Mouse (Mus musculus): ENCODE results near the gene D7Ertd443e. TPM values are rescaled to one million over a fixed set of nuclear protein-coding genes. Genes with fewer than 3 reads are reported as not detected.

D7Ertd443e gene
- polyA plus RNA-seq, 1 experiment from 2014 or later = 0.35 TPM

DNA sequence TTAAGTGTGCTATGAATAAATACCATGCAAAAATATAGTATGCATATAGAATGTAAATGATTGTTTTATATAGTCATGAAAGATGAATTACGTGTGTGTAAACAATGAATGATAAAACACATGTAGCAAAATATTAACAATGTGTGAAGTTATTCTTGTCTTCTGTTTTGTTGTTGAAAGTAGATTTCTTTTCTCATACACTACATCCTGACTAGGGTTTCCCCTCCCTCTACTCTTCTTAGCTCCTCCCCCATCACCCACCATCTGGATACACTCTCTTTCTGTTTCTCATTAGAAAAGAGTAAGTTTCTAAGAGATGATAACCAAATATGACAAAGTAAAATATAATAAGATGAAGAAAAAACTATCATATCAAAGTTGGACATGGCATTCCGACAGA, 137.4 kb downstream of the D7Ertd443e start:
- H3K9ac ChIP-seq (ENCODE audit: low read length) = no peak overlapping the region
- 91% methylated on average over 2 of the region's 2 CpGs for WGBS
- H3K4me3 ChIP-seq (ENCODE audit: control insufficient read depth in 1 of 2, insufficient read depth in 1 of 2, low read depth in 1 of 2, low read length in 2 of 2) = no peak overlapping the region
- no peaks in the 10 kb centered on the region for H3K9me3 ChIP-seq (ENCODE audit: control insufficient read depth, low read length)
- H3K36me3 ChIP-seq (ENCODE audit: control insufficient read depth, insufficient read depth, low read length) = no peaks in the 10 kb centered on the region
- H3K4me2 ChIP-seq (ENCODE audit: low read length) = no peak overlapping the region
- no peak overlapping the region for H3K27ac ChIP-seq (replicated peaks in 1 of 2; ENCODE audit: control insufficient read depth in 1 of 2, insufficient read depth in 1 of 2, low read depth in 2 of 2, low read length in 2 of 2)
- no peaks in the 10 kb centered on the region for H3K4me1 ChIP-seq (ENCODE audit: control insufficient read depth in 2 of 2, insufficient read depth in 2 of 2, low read length in 2 of 2)
- no peak for ATAC-seq (ENCODE audit: insufficient number of reproducible peaks, insufficient read depth, low FRiP score, low read depth)
- H3K27me3 ChIP-seq (ENCODE audit: control insufficient read depth, insufficient read depth, low read length) = no peaks in the 10 kb centered on the region

DNA sequence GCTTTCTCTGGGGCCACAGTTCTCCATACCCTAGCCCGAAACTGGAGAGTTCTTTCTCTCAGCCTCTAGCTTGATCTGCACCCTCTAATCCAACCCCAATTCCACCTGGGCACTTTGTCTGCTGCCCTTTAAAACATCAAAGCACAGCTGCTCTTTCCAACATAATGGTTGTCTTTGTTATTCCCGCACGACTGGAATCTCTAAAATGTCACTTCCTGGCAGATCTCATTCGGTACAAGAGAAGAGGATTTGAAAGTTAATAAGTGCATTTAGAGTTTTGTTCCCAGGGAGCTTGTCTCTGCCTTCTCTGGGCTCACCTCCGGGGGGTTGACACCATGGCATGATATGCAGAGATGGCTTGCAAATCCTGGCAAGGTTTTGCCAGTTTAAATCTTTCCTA, 138.8 kb downstream of the D7Ertd443e start:
- H3K27ac ChIP-seq (replicated peaks in 1 of 2; ENCODE audit: control insufficient read depth in 1 of 2, insufficient read depth in 1 of 2, low read depth in 2 of 2, low read length in 2 of 2) = no peak overlapping the region
- H3K4me2 ChIP-seq (ENCODE audit: low read length) = no peak overlapping the region
- no peaks in the 10 kb centered on the region for H3K27me3 ChIP-seq (ENCODE audit: control insufficient read depth, insufficient read depth, low read length)
- no peak overlapping the region for H3K9ac ChIP-seq (ENCODE audit: low read length)
- no peaks in the 10 kb centered on the region for H3K36me3 ChIP-seq (ENCODE audit: control insufficient read depth, insufficient read depth, low read length)
- no peak overlapping the region for H3K4me3 ChIP-seq (ENCODE audit: control insufficient read depth in 1 of 2, insufficient read depth in 1 of 2, low read depth in 1 of 2, low read length in 2 of 2)
- 49% methylated on average over 5 of the region's 5 CpGs for WGBS
- ATAC-seq (ENCODE audit: insufficient number of reproducible peaks, insufficient read depth, low FRiP score, low read depth) = no peak
- H3K9me3 ChIP-seq (ENCODE audit: control insufficient read depth, low read length) = no peaks in the 10 kb centered on the region
- H3K4me1 ChIP-seq (ENCODE audit: control insufficient read depth in 2 of 2, insufficient read depth in 2 of 2, low read length in 2 of 2) = no peaks in the 10 kb centered on the region

DNA sequence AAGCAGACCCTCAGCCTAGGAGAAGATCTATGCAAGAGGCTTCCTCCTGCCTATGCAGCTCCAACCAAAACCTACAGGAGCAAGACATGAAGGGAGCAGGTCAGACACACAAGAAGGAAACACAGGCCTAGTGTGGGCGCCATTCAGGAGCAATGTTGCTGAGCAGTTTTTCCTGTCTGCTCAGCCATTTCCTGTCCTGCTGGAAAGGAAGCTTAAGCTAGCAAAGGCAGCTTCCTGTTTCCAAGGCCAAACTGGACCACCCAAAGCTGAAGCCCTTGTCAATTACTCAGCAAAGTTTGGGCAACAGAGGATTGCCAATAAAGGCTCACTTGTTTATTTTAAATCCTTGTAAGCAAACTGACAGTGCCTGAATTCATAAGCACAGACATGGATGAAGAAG, 142.7 kb downstream of the D7Ertd443e start:
- Histone ChIP-seq H3K9me3 (ENCODE audit: control insufficient read depth, low read length) (0 out of 2 replicates have a peak, but pooled peaks cover 3% of the 10 kb centered on the region), H3K4me2 (ENCODE audit: low read length) (no peak overlapping the region), H3K27ac (replicated peaks in 1 of 2; ENCODE audit: control insufficient read depth in 1 of 2, insufficient read depth in 1 of 2, low read depth in 2 of 2, low read length in 2 of 2) (no peak overlapping the region), H3K36me3 (ENCODE audit: control insufficient read depth, insufficient read depth, low read length) (no peaks in the 10 kb centered on the region), H3K4me1 (ENCODE audit: control insufficient read depth in 2 of 2, insufficient read depth in 2 of 2, low read length in 2 of 2) (no peaks in the 10 kb centered on the region), H3K9ac (ENCODE audit: low read length) (no peak overlapping the region), H3K27me3 (ENCODE audit: control insufficient read depth, insufficient read depth, low read length) (no peaks in the 10 kb centered on the region), H3K4me3 (ENCODE audit: control insufficient read depth in 1 of 2, insufficient read depth in 1 of 2, low read depth in 1 of 2, low read length in 2 of 2) (no peak overlapping the region)
- WGBS = 71% methylated on average over 1 of the region's 1 CpGs
- ATAC-seq (ENCODE audit: insufficient number of reproducible peaks, insufficient read depth, low FRiP score, low read depth) = no peak

DNA sequence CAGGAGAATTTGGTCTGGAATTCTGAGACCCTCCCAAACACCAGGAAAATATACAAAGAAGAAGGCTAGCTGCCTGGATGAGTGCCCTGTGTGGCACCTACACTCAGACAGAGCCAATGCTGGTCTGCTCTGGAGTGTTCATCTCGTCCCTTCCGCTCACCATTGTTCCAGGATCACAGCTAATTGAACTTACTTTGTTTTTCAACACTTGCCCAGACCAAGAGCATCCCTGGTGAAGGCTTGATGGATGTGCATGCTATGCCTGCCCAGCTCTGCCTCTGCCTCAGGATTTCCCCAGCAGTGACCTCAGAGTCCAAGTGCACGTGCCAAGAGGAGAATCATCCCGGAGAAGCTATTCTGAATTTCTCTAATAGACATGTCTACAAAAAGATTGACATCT, 144.2 kb downstream of the D7Ertd443e start:
- Histone ChIP-seq H3K27ac (replicated peaks in 1 of 2; ENCODE audit: control insufficient read depth in 1 of 2, insufficient read depth in 1 of 2, low read depth in 2 of 2, low read length in 2 of 2) (no peak overlapping the region), H3K36me3 (ENCODE audit: control insufficient read depth, insufficient read depth, low read length) (no peaks in the 10 kb centered on the region), H3K4me2 (ENCODE audit: low read length) (no peak overlapping the region), H3K9me3 (ENCODE audit: control insufficient read depth, low read length) (0 out of 2 replicates have a peak, but pooled peaks cover 3% of the 10 kb centered on the region), H3K27me3 (ENCODE audit: control insufficient read depth, insufficient read depth, low read length) (no peaks in the 10 kb centered on the region), H3K4me3 (ENCODE audit: control insufficient read depth in 1 of 2, insufficient read depth in 1 of 2, low read depth in 1 of 2, low read length in 2 of 2) (no peak overlapping the region), H3K9ac (ENCODE audit: low read length) (no peak overlapping the region), H3K4me1 (ENCODE audit: control insufficient read depth in 2 of 2, insufficient read depth in 2 of 2, low read length in 2 of 2) (no peaks in the 10 kb centered on the region)
- no peak for ATAC-seq (ENCODE audit: insufficient number of reproducible peaks, insufficient read depth, low FRiP score, low read depth)
- 66% methylated on average over 4 of the region's 4 CpGs for WGBS

DNA sequence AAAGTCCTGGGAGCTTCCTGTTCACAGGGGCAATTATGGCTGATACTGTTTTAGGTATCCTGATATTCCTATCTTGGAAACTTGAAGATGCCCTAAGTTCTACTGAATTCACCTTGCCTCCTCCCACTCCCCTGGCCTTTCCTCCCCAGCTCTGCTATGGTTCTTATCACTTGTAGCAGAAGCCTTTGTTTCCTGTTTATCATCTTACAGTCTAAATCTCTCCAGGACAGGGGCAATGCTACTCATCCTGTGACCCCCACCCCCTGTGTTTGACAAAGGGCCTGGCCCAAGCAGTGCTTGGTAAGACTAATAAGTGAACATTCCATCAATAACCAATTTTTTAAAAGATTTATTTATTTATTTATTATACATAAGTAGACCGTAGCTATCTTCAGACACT, 144.9 kb downstream of the D7Ertd443e start:
- H3K27me3 ChIP-seq (ENCODE audit: control insufficient read depth, insufficient read depth, low read length) = no peaks in the 10 kb centered on the region
- 81% methylated on average over 1 of the region's 1 CpGs for whole genome bisulfite sequencing
- no peak overlapping the region for H3K9ac ChIP-seq (ENCODE audit: low read length)
- H3K27ac ChIP-seq (replicated peaks in 1 of 2; ENCODE audit: control insufficient read depth in 1 of 2, insufficient read depth in 1 of 2, low read depth in 2 of 2, low read length in 2 of 2) = no peak overlapping the region
- H3K4me1 ChIP-seq (ENCODE audit: control insufficient read depth in 2 of 2, insufficient read depth in 2 of 2, low read length in 2 of 2) = no peaks in the 10 kb centered on the region
- H3K9me3 ChIP-seq (ENCODE audit: control insufficient read depth, low read length) = 0 out of 2 replicates have a peak, but pooled peaks cover 3% of the 10 kb centered on the region
- H3K4me3 ChIP-seq (ENCODE audit: control insufficient read depth in 1 of 2, insufficient read depth in 1 of 2, low read depth in 1 of 2, low read length in 2 of 2) = no peak overlapping the region
- no peak overlapping the region for H3K4me2 ChIP-seq (ENCODE audit: low read length)
- ATAC-seq (ENCODE audit: insufficient number of reproducible peaks, insufficient read depth, low FRiP score, low read depth) = no peak
- no peaks in the 10 kb centered on the region for H3K36me3 ChIP-seq (ENCODE audit: control insufficient read depth, insufficient read depth, low read length)

DNA sequence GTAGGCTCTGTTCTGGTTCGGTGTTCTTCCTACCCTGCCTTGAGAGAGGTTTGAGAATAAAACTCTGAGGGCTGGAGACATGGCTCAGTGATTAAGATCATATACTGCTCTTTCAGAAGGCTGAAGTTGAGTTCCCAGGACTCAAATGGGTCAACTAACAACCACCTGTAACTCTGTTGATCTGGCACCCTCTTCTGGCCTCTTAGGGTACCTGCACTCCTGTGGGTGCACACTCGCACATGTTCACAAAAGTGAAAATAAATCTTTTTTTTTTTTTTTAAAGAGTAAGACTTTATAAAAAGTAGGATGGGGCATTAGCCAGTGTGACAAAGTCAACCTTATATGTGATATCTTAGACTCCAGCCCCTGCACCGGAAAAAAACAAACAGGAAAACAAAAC, 146.6 kb downstream of the D7Ertd443e start:
- Histone ChIP-seq H3K4me1 (ENCODE audit: control insufficient read depth in 2 of 2, insufficient read depth in 2 of 2, low read length in 2 of 2) (no peaks in the 10 kb centered on the region), H3K27ac (replicated peaks in 1 of 2; ENCODE audit: control insufficient read depth in 1 of 2, insufficient read depth in 1 of 2, low read depth in 2 of 2, low read length in 2 of 2) (no peak overlapping the region), H3K9me3 (ENCODE audit: control insufficient read depth, low read length) (0 out of 2 replicates have a peak, but pooled peaks cover 3% of the 10 kb centered on the region), H3K9ac (ENCODE audit: low read length) (no peak overlapping the region), H3K27me3 (ENCODE audit: control insufficient read depth, insufficient read depth, low read length) (no peaks in the 10 kb centered on the region), H3K36me3 (ENCODE audit: control insufficient read depth, insufficient read depth, low read length) (no peaks in the 10 kb centered on the region), H3K4me2 (ENCODE audit: low read length) (no peak overlapping the region), H3K4me3 (ENCODE audit: control insufficient read depth in 1 of 2, insufficient read depth in 1 of 2, low read depth in 1 of 2, low read length in 2 of 2) (no peak overlapping the region)
- 92% methylated on average over 3 of the region's 3 CpGs for WGBS
- ATAC-seq (ENCODE audit: insufficient number of reproducible peaks, insufficient read depth, low FRiP score, low read depth) = no peak

DNA sequence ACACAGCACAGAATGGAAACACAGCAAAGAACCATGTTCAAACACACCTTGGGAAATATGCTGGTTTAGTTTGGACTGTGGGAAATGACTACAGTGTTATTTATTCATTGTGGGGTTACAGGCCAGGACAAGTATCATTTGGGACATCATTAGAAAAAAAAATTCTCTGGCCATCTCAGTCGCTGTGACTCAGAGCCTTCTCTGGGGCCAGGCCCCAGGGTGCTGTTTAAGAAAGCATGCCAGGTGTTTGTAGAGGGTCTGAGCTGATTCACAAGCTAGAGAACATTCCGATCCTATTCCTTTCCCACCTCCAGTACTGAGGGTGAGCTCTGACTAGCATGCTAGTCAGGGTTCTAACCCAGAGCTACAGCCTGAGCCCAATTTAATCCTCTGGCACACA, 148.1 kb downstream of the D7Ertd443e start:
- Histone ChIP-seq H3K4me2 (ENCODE audit: low read length) (no peak overlapping the region), H3K4me1 (ENCODE audit: control insufficient read depth in 2 of 2, insufficient read depth in 2 of 2, low read length in 2 of 2) (no peaks in the 10 kb centered on the region), H3K27me3 (ENCODE audit: control insufficient read depth, insufficient read depth, low read length) (no peaks in the 10 kb centered on the region), H3K9me3 (ENCODE audit: control insufficient read depth, low read length) (0 out of 2 replicates have a peak, but pooled peaks cover 3% of the 10 kb centered on the region), H3K9ac (ENCODE audit: low read length) (no peak overlapping the region), H3K4me3 (ENCODE audit: control insufficient read depth in 1 of 2, insufficient read depth in 1 of 2, low read depth in 1 of 2, low read length in 2 of 2) (no peak overlapping the region), H3K27ac (replicated peaks in 1 of 2; ENCODE audit: control insufficient read depth in 1 of 2, insufficient read depth in 1 of 2, low read depth in 2 of 2, low read length in 2 of 2) (no peak overlapping the region), H3K36me3 (ENCODE audit: control insufficient read depth, insufficient read depth, low read length) (no peaks in the 10 kb centered on the region)
- no peak for ATAC-seq (ENCODE audit: insufficient number of reproducible peaks, insufficient read depth, low FRiP score, low read depth)
- 63% methylated on average over 2 of the region's 2 CpGs for WGBS

DNA sequence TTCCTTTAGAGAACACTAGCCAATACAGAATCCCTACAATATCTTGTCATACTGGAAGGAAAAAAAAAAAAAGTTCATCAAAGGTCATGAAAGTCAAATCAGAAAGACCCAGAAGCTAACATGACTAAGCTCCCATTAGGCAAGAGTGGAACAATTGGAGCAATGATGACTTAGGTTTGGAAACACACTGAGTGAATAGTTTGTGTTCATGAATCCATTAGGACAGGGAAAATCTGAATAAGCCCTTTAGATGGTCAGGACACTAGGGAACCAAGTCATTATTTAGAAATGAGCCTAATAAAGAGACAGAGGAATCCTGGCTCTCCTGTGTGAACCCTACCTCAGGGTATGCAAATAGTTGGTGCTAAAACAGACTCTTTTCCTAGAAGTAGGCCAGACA, 148.7 kb downstream of the D7Ertd443e start:
- Histone ChIP-seq H3K9me3 (ENCODE audit: control insufficient read depth, low read length) (0 out of 2 replicates have a peak, but pooled peaks cover 3% of the 10 kb centered on the region), H3K36me3 (ENCODE audit: control insufficient read depth, insufficient read depth, low read length) (no peaks in the 10 kb centered on the region), H3K27me3 (ENCODE audit: control insufficient read depth, insufficient read depth, low read length) (no peaks in the 10 kb centered on the region), H3K27ac (replicated peaks in 1 of 2; ENCODE audit: control insufficient read depth in 1 of 2, insufficient read depth in 1 of 2, low read depth in 2 of 2, low read length in 2 of 2) (no peak overlapping the region), H3K9ac (ENCODE audit: low read length) (no peak overlapping the region), H3K4me3 (ENCODE audit: control insufficient read depth in 1 of 2, insufficient read depth in 1 of 2, low read depth in 1 of 2, low read length in 2 of 2) (no peak overlapping the region), H3K4me1 (ENCODE audit: control insufficient read depth in 2 of 2, insufficient read depth in 2 of 2, low read length in 2 of 2) (no peaks in the 10 kb centered on the region), H3K4me2 (ENCODE audit: low read length) (no peak overlapping the region)
- no peak for ATAC-seq (ENCODE audit: insufficient number of reproducible peaks, insufficient read depth, low FRiP score, low read depth)
